Mouse (Mus musculus) stomach, postnatal 0 days (tissue): Measurements from ENCODE around the gene Megf11.

Source experiments
- CTCF ChIP-seq: IDR thresholded peaks from 2 replicates; pipeline ENCODE4 v1.5.1; 2016; ENCODE audit warnings: antibody characterized with exemption, low read depth, mild to moderate bottlenecking, moderate library complexity
- EP300 ChIP-seq: optimal IDR thresholded peaks from 2 replicates; pipeline ENCODE3; 2016; ENCODE audit warnings: antibody characterized with exemption

DNA sequence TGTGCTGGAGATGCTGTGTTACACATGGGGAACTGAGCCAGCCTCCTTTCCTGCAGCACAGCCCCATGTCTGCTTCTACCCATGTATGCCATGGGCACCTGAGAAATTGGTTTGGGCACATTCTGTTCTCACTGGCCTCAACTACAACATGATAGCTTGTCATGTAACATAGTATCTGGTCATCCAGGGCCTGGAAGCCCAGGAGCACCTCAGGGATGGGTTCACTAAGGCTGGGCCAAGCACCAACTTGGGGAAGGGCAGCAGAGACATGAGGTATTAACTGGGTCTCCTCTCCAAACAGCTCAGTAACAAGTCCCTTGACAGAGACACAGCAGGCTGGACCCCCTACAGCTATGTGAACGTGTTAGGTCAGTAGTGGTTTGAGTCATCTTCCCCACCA lies 311.6 kb downstream of the Megf11 start:
- TF ChIP-seq CTCF (no peak), EP300 (no peak)
